Mouse (Mus musculus): Measurements from ENCODE around the gene Lsm7.
A peak's percentile ranks its signal among the peaks of the same experiment; 100 is the strongest.

Gene Lsm7

GRCm38 (mm10) chr10:80814800-80815199, 40.2 kb downstream of the Lsm7 start:
- no peak for DNase-seq (ENCODE audit: low read depth, low spot score)

- DNase-seq (ENCODE audit: low read depth, low spot score): no peak
Observed at GRCm38 (mm10) chr10:80813366-80813765, 41.6 kb downstream of the Lsm7 start, which contains the start of gene Jsrp1. Gene Jsrp1 (minus strand): TSS chr10:80813498.

GRCm38 (mm10) chr10:80812391-80813041, 42.5 kb downstream of the Lsm7 start:
- DNase-seq (ENCODE audit: low read depth, low spot score): no peak

- DNase-seq (ENCODE audit: low read depth, low spot score): no peak
Observed at GRCm38 (mm10) chr10:80810084-80810483, 44.9 kb downstream of the Lsm7 start.

GRCm38 (mm10) chr10:80808985-80809632, 45.9 kb downstream of the Lsm7 start:
- DNase-seq (ENCODE audit: low read depth, low spot score): no peak

GRCm38 (mm10) chr10:80808099-80808984, 46.7 kb downstream of the Lsm7 start:
- DNase-seq (ENCODE audit: low read depth, low spot score): no peak

- DNase-seq (ENCODE audit: low read depth, low spot score): peak; percentile 70
Observed at GRCm38 (mm10) chr10:80807057-80807627, 47.9 kb downstream of the Lsm7 start.

GRCm38 (mm10) chr10:80806341-80807056, 48.5 kb downstream of the Lsm7 start:
- no peak for DNase-seq (ENCODE audit: low read depth, low spot score)

- DNase-seq (ENCODE audit: low read depth, low spot score): peak; percentile 67
Observed at GRCm38 (mm10) chr10:80805925-80806324, 49.1 kb downstream of the Lsm7 start.

GRCm38 (mm10) chr10:80805322-80805721, 49.7 kb downstream of the Lsm7 start:
- no peak for DNase-seq (ENCODE audit: low read depth, low spot score)

- DNase-seq (ENCODE audit: low read depth, low spot score): no peak
Observed at GRCm38 (mm10) chr10:80804916-80805315, 50.1 kb downstream of the Lsm7 start, which contains the start of gene Amh. Gene Amh (plus strand): TSS chr10:80805243.

GRCm38 (mm10) chr10:80804340-80804739, 50.7 kb downstream of the Lsm7 start:
- no peak for DNase-seq (ENCODE audit: low read depth, low spot score)

- DNase-seq (ENCODE audit: low read depth, low spot score): no peak
Observed at GRCm38 (mm10) chr10:80802996-80803395, 52.0 kb downstream of the Lsm7 start.

Data from CD4-positive helper T cell, adult 2 months (primary cell).